Mouse (Mus musculus): ENCODE measurements around the gene Sec61a1.

Sec61a1 gene

GRCm38 (mm10) chr6:88518404-88519263, at the start of gene Sec61a1:
Gene Sec61a1, minus strand, starts transcription at chr6:88518905.
- peak; percentile 93 to 94 for DNase-seq

- no peak for DNase-seq
These were observed 48.0 kb upstream of the Sec61a1 start for GRCm38 (mm10) chr6:88566676-88567075.

- no peak for DNase-seq
These were observed 46.3 kb upstream of the Sec61a1 start for GRCm38 (mm10) chr6:88565033-88565432.

GRCm38 (mm10) chr6:88560156-88560555, 41.5 kb upstream of the Sec61a1 start:
- DNase-seq: no peak

GRCm38 (mm10) chr6:88559688-88560087, 41.0 kb upstream of the Sec61a1 start:
- DNase-seq: no peak

- no peak for DNase-seq
These were observed 39.4 kb upstream of the Sec61a1 start for GRCm38 (mm10) chr6:88558076-88558475.

GRCm38 (mm10) chr6:88557548-88557947, 38.8 kb upstream of the Sec61a1 start:
- DNase-seq: no peak

- DNase-seq: no peak
These were observed 31.2 kb upstream of the Sec61a1 start for GRCm38 (mm10) chr6:88549916-88550315.

GRCm38 (mm10) chr6:88549137-88549814, 30.6 kb upstream of the Sec61a1 start:
- DNase-seq: no peak

GRCm38 (mm10) chr6:88548405-88549049, 29.8 kb upstream of the Sec61a1 start:
- DNase-seq: no peak

GRCm38 (mm10) chr6:88545397-88545790, 26.7 kb upstream of the Sec61a1 start:
- DNase-seq: no peak

GRCm38 (mm10) chr6:88544644-88545396, 26.1 kb upstream of the Sec61a1 start:
- no peak for DNase-seq

- no peak for DNase-seq
These were observed 25.5 kb upstream of the Sec61a1 start for GRCm38 (mm10) chr6:88544241-88544640.

- no peak for DNase-seq
These were observed 21.5 kb upstream of the Sec61a1 start for GRCm38 (mm10) chr6:88540093-88540755.

GRCm38 (mm10) chr6:88530306-88530705, 11.6 kb upstream of the Sec61a1 start:
- DNase-seq: no peak

GRCm38 (mm10) chr6:88524056-88524455, 5.4 kb upstream of the Sec61a1 start:
- DNase-seq: no peak

- no peak for DNase-seq
These were observed 4.7 kb upstream of the Sec61a1 start for GRCm38 (mm10) chr6:88523451-88523850.

GRCm38 (mm10) chr6:88523043-88523442, 4.3 kb upstream of the Sec61a1 start:
- DNase-seq: no peak

GRCm38 (mm10) chr6:88522606-88523005, 3.9 kb upstream of the Sec61a1 start:
- no peak for DNase-seq

GRCm38 (mm10) chr6:88521821-88522220, 3.1 kb upstream of the Sec61a1 start:
- no peak for DNase-seq

GRCm38 (mm10) chr6:88517701-88518403, 853 bp downstream of the Sec61a1 start:
- peak in 1 of 2 experiments; percentile 22 for DNase-seq

- DNase-seq: no peak
These were observed 2.0 kb downstream of the Sec61a1 start for GRCm38 (mm10) chr6:88516667-88517066.

Measured in thymus, adult 18-20 months (tissue).